Mouse (Mus musculus): Measurements from ENCODE around the gene Mcrs1. TPM values are rescaled to one million over a fixed set of nuclear protein-coding genes. Genes with fewer than 3 reads are reported as not detected.
"Not testable (repeated sequence)": the region's sequence is repeated elsewhere in the genome, so short reads cannot be mapped to it uniquely, and the experiment has no call there.

Gene Mcrs1
- polyA plus RNA-seq, 1 experiment: 65.6 TPM

GRCm38 (mm10) chr15:99252381-99253174 is 817 bp upstream of the Mcrs1 start:
- TF ChIP-seq POLR2A (IDR thresholded peaks at IDR 0.05; ENCODE audit: borderline replicate concordance, extremely low read depth, low read depth, low read length) (no peak), CTCF (IDR thresholded peaks at IDR 0.05; ENCODE audit: insufficient read depth, low read length) (no peak)
- no peak for DNase-seq
- Histone ChIP-seq H3K4me1 (ENCODE audit: control insufficient read depth, insufficient read depth, low read length) (no peaks in the 10 kb centered on the region), H3K4me3 (replicated peaks; ENCODE audit: extremely low read depth, low read depth, low read length) (peak overlapping the region; percentile 83)
- WGBS: 3% methylated on average over 22 of the region's 22 CpGs

- 1% methylated on average over 14 of the region's 15 CpGs for WGBS
- not testable (repeated sequence) for H3K4me1 ChIP-seq (ENCODE audit: control insufficient read depth, insufficient read depth, low read length)
- DNase-seq: peak; percentile 36
- peak overlapping the region; percentile 54 for H3K4me3 ChIP-seq (replicated peaks; ENCODE audit: extremely low read depth, low read depth, low read length)
Observed at GRCm38 (mm10) chr15:99251111-99251510, 650 bp downstream of the Mcrs1 start.

GRCm38 (mm10) chr15:99249938-99250337 is 1.8 kb downstream of the Mcrs1 start:
- 93% methylated on average over 11 of the region's 11 CpGs for WGBS
- DNase-seq: no peak
- H3K4me3 ChIP-seq (replicated peaks; ENCODE audit: extremely low read depth, low read depth, low read length): no peak overlapping the region
- H3K4me1 ChIP-seq (ENCODE audit: control insufficient read depth, insufficient read depth, low read length): no peaks in the 10 kb centered on the region
- TF ChIP-seq CTCF (IDR thresholded peaks at IDR 0.05; ENCODE audit: insufficient read depth, low read length) (no peak), POLR2A (IDR thresholded peaks at IDR 0.05; ENCODE audit: borderline replicate concordance, extremely low read depth, low read depth, low read length) (no peak)

- no peak for TF ChIP-seq CTCF (IDR thresholded peaks at IDR 0.05; ENCODE audit: insufficient read depth, low read length)
- Histone ChIP-seq H3K4me3 (replicated peaks; ENCODE audit: extremely low read depth, low read depth, low read length) (no peak overlapping the region), H3K4me1 (ENCODE audit: control insufficient read depth, insufficient read depth, low read length) (no peaks in the 10 kb centered on the region)
- 76% methylated on average over 9 of the region's 9 CpGs for WGBS
- DNase-seq: no peak
Observed at GRCm38 (mm10) chr15:99248972-99249371, 2.8 kb downstream of the Mcrs1 start.

GRCm38 (mm10) chr15:99246736-99247135 is 5.0 kb downstream of the Mcrs1 start:
- H3K4me1 ChIP-seq (ENCODE audit: control insufficient read depth, insufficient read depth, low read length); H3K4me3 ChIP-seq (replicated peaks; ENCODE audit: extremely low read depth, low read depth, low read length); DNase-seq: not testable (repeated sequence)
- WGBS: 88% methylated on average over 6 of the region's 6 CpGs

GRCm38 (mm10) chr15:99242045-99242444 is 9.7 kb downstream of the Mcrs1 start:
- TF ChIP-seq CTCF (IDR thresholded peaks at IDR 0.05; ENCODE audit: insufficient read depth, low read length) (no peak), POLR2A (IDR thresholded peaks at IDR 0.05; ENCODE audit: borderline replicate concordance, extremely low read depth, low read depth, low read length) (no peak)
- DNase-seq: no peak
- Histone ChIP-seq H3K4me3 (replicated peaks; ENCODE audit: extremely low read depth, low read depth, low read length) (no peak overlapping the region), H3K4me1 (ENCODE audit: control insufficient read depth, insufficient read depth, low read length) (no peaks in the 10 kb centered on the region)
- WGBS: 90% methylated on average over 10 of the region's 10 CpGs

GRCm38 (mm10) chr15:99241249-99241648 is 10.5 kb downstream of the Mcrs1 start:
- no peak for TF ChIP-seq POLR2A (IDR thresholded peaks at IDR 0.05; ENCODE audit: borderline replicate concordance, extremely low read depth, low read depth, low read length)
- DNase-seq: no peak
- 68% methylated on average over 4 of the region's 4 CpGs for WGBS
- no peaks in the 10 kb centered on the region for H3K4me1 ChIP-seq (ENCODE audit: control insufficient read depth, insufficient read depth, low read length)
- H3K4me3 ChIP-seq (replicated peaks; ENCODE audit: extremely low read depth, low read depth, low read length): no peak overlapping the region

- H3K4me3 ChIP-seq (replicated peaks; ENCODE audit: extremely low read depth, low read depth, low read length): no peak overlapping the region
- TF ChIP-seq POLR2A (IDR thresholded peaks at IDR 0.05; ENCODE audit: borderline replicate concordance, extremely low read depth, low read depth, low read length): no peak
- TF ChIP-seq CTCF (IDR thresholded peaks at IDR 0.05; ENCODE audit: insufficient read depth, low read length): peak; percentile 41
- DNase-seq: no peak
- WGBS: 74% methylated on average over 4 of the region's 4 CpGs
- H3K4me1 ChIP-seq (ENCODE audit: control insufficient read depth, insufficient read depth, low read length): no peaks in the 10 kb centered on the region
Observed at GRCm38 (mm10) chr15:99240129-99240528, 11.6 kb downstream of the Mcrs1 start.

GRCm38 (mm10) chr15:99238006-99238405 is 13.8 kb downstream of the Mcrs1 start:
- no peak for TF ChIP-seq CTCF (IDR thresholded peaks at IDR 0.05; ENCODE audit: insufficient read depth, low read length)
- H3K4me1 ChIP-seq (ENCODE audit: control insufficient read depth, insufficient read depth, low read length): no peaks in the 10 kb centered on the region
- 56% methylated on average over 11 of the region's 11 CpGs for WGBS
- no peak overlapping the region for H3K4me3 ChIP-seq (replicated peaks; ENCODE audit: extremely low read depth, low read depth, low read length)
- DNase-seq: no peak

GRCm38 (mm10) chr15:99234326-99235010 is 17.3 kb downstream of the Mcrs1 start:
- H3K4me1 ChIP-seq (ENCODE audit: control insufficient read depth, insufficient read depth, low read length): no peaks in the 10 kb centered on the region
- H3K4me3 ChIP-seq (replicated peaks; ENCODE audit: extremely low read depth, low read depth, low read length): no peak overlapping the region
- 43% methylated on average over 12 of the region's 12 CpGs for WGBS

More at GRCm38 (mm10) chr15:99234326-99235010, 17.3 kb downstream of the Mcrs1 start:
- DNase-seq: no peak
- TF ChIP-seq POLR2A (IDR thresholded peaks at IDR 0.05; ENCODE audit: borderline replicate concordance, extremely low read depth, low read depth, low read length) (no peak), CTCF (IDR thresholded peaks at IDR 0.05; ENCODE audit: insufficient read depth, low read length) (no peak)

Measured in lung, adult 2 months (tissue).